ENCODE assay signal across 8 mouse cellular contexts in the genomic region with DNA sequence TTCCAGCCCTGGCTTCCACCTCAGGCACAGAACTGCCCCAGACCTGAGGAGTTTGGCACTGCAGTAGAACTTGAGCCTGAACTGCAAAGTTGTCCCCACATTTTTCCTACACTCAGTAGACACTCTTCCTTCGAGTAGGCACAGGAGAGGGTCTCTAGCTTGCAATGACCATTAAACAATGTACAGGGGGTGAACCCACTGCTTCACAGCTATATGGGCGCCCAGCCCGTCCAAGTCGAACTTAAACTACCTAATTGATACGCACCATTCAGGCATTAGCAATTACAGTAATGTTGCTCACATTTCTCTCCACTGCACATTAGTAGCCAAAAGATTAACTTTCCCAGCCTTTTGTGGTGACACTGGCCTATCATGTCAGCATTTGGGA. TPM values are rescaled to one million over a fixed set of nuclear protein-coding genes. Genes with fewer than 3 reads are reported as not detected.
DNase-seq lines count a peak whose midpoint lies in the region; ATAC-seq and TF ChIP-seq lines count a peak whose summit lies in the region.

No protein-coding gene starts in this region.

- H3K9me3 ChIP-seq in heart, embryonic 16.5 days (replicated peaks; ENCODE audit: control insufficient read depth, low read length), result peaks cover 3% of the 10 kb centered on the region; the same call in 1 of the 2 replicates
- H3K9me3 ChIP-seq in G1E (replicated peaks), result peaks cover 8% of the 10 kb centered on the region
- peaks cover 22% of the 10 kb centered on the region for H3K9me3 ChIP-seq in hindbrain, embryonic 13.5 days
- H3K9me3 ChIP-seq in midbrain, embryonic 12.5 days, result peaks cover 17% of the 10 kb centered on the region

- H3K4me2 ChIP-seq in heart, embryonic 16.5 days (ENCODE audit: low read depth, low read length), result peak overlapping the region; percentile 73
- H3K4me2 ChIP-seq in hindbrain, embryonic 13.5 days, result peak overlapping the region; percentile 63
- H3K4me2 ChIP-seq in midbrain, embryonic 12.5 days (replicated peaks), result peak overlapping the region; percentile 74

- TF ChIP-seq CTCF in G1E (IDR thresholded peaks at IDR 0.05; ENCODE audit: low read depth, low read length), result no peak

- peak overlapping the region; percentile 89 for H3K9ac ChIP-seq in heart, embryonic 16.5 days (ENCODE audit: low read length)
- H3K9ac ChIP-seq in hindbrain, embryonic 13.5 days, result peak overlapping the region; percentile 85
- 0 out of 2 replicates have a peak overlapping the region, but pooled peaks have one; percentile 83 for H3K9ac ChIP-seq in midbrain, embryonic 12.5 days (replicated peaks)

- ATAC-seq in heart, embryonic 16.5 days (replicated peaks; ENCODE audit: extremely low read depth, insufficient read depth, low FRiP score), result no peak
- 0 out of 2 replicates have a peak, but pooled peaks have one; percentile 4 for ATAC-seq in G1E (ENCODE audit: extremely low read depth, insufficient number of reproducible peaks, low FRiP score, poor library complexity, severe bottlenecking)
- ATAC-seq in hindbrain, embryonic 13.5 days (ENCODE audit: low FRiP score), result no peak; the same call in 1 of the 2 replicates
- ATAC-seq in midbrain, embryonic 12.5 days (ENCODE audit: low FRiP score, low read depth), result no peak; the same call in 1 of the 2 replicates

- DNase-seq in heart, postnatal 4 days, result no peak
- DNase-seq in G1E (ENCODE audit: low spot score), result no peak
- no peak for DNase-seq in urinary bladder, postnatal 14 days (ENCODE audit: low spot score)
- DNase-seq in adrenal gland, postnatal 14 days, result no peak
- DNase-seq in layer of hippocampus, adult 9-10 months (ENCODE audit: low spot score), result no peak

- H3K27ac ChIP-seq in heart, embryonic 16.5 days (ENCODE audit: low read length), result no peak overlapping the region
- H3K27ac ChIP-seq in hindbrain, embryonic 13.5 days, result peak overlapping the region; percentile 89; the same call in 1 of the 2 replicates
- H3K27ac ChIP-seq in midbrain, embryonic 12.5 days (replicated peaks), result peak overlapping the region; percentile 84

- WGBS in heart, embryonic 16.5 days, result 68% methylated on average over 5 of the region's 5 CpGs
- WGBS in hindbrain, embryonic 13.5 days, result 74% methylated on average over 5 of the region's 5 CpGs
- WGBS in midbrain, embryonic 12.5 days, result 66% methylated on average over 5 of the region's 5 CpGs

- no peaks in the 10 kb centered on the region for H3K27me3 ChIP-seq in heart, embryonic 16.5 days (ENCODE audit: control insufficient read depth, insufficient read depth, low read length)
- no peaks in the 10 kb centered on the region for H3K27me3 ChIP-seq in G1E (ENCODE audit: insufficient read depth, low read length)
- 0 out of 2 replicates have a peak, but pooled peaks cover 4% of the 10 kb centered on the region for H3K27me3 ChIP-seq in hindbrain, embryonic 13.5 days
- no peaks in the 10 kb centered on the region for H3K27me3 ChIP-seq in midbrain, embryonic 12.5 days

- H3K36me3 ChIP-seq in heart, embryonic 16.5 days (ENCODE audit: control insufficient read depth, insufficient read depth), result peaks cover 4% of the 10 kb centered on the region; the same call in 1 of the 2 replicates
- peaks cover 9% of the 10 kb centered on the region for H3K36me3 ChIP-seq in G1E (replicated peaks)
- peaks cover 19% of the 10 kb centered on the region for H3K36me3 ChIP-seq in hindbrain, embryonic 13.5 days
- peaks cover 14% of the 10 kb centered on the region for H3K36me3 ChIP-seq in midbrain, embryonic 12.5 days

- peak overlapping the region; percentile 88 for H3K4me3 ChIP-seq in heart, embryonic 16.5 days (ENCODE audit: low read length)
- H3K4me3 ChIP-seq in G1E (ENCODE audit: low read depth, low read length), result peak overlapping the region; percentile 76
- H3K4me3 ChIP-seq in hindbrain, embryonic 13.5 days, result peak overlapping the region; percentile 72
- H3K4me3 ChIP-seq in midbrain, embryonic 12.5 days, result peak overlapping the region; percentile 81

- H3K4me1 ChIP-seq in heart, embryonic 16.5 days (ENCODE audit: control insufficient read depth, insufficient read depth, low read length), result peaks cover 2% of the 10 kb centered on the region; the same call in 1 of the 2 replicates
- peaks cover 12% of the 10 kb centered on the region for H3K4me1 ChIP-seq in G1E (ENCODE audit: insufficient read depth, low read depth, low read length)
- H3K4me1 ChIP-seq in hindbrain, embryonic 13.5 days (replicated peaks), result peaks cover 13% of the 10 kb centered on the region
- H3K4me1 ChIP-seq in midbrain, embryonic 12.5 days, result peaks cover 9% of the 10 kb centered on the region

RNA-seq across cellular contexts. Expression of a gene that starts 0.3 kb away (rescaled TPM):
- polyA plus RNA-seq in heart, embryonic 16.5 days (2015; fragmentation: Nextera tagmentation; extraction: Ambion mirVana), result 13.4 and 13.9 TPM in 2 replicates
- 1 to 10 TPM; 9.8 to 10.0 TPM for total RNA-seq in heart, postnatal 4 days (2021)
- total RNA-seq in G1E (2014; fragmentation: Nextera tagmentation) (15.3 and 15.8 TPM in 2 replicates), G1E (2017) (12.8 and 17.6 TPM in 2 replicates)
- 0.14 and 0.39 TPM in 2 replicates for polyA plus RNA-seq in G1E (2012)
- 23.2 and 24.6 TPM in 2 replicates for polyA plus RNA-seq in hindbrain, embryonic 13.5 days (2015; fragmentation: Nextera tagmentation; extraction: Ambion mirVana)
- 16.4 and 18.4 TPM in 2 replicates for polyA plus RNA-seq in midbrain, embryonic 12.5 days (2016; fragmentation: Nextera tagmentation; extraction: Ambion mirVana)
- total RNA-seq in adrenal gland, postnatal 14 days (2021), result 5.1 and 7.2 TPM in 2 replicates

Comparison
In these comparisons a context has a peak if more than half of its experiments do, and no peak if none do; other contexts are left out.
1. RNA of a gene that starts 0.3 kb away (polyA plus RNA-seq): 23.2 to 24.6 TPM in hindbrain, embryonic 13.5 days, 16.4 to 18.4 TPM in midbrain, embryonic 12.5 days and 13.4 to 13.9 TPM in heart, embryonic 16.5 days; 0.14 to 0.39 TPM in G1E; every median in the first group is over 10 times any median in the second.
2. Peak in every context shown above with its lines, with median percentiles within 50 percentile points of each other: H3K4me2 ChIP-seq, H3K4me3 ChIP-seq and H3K9ac ChIP-seq.